Mouse (Mus musculus): ENCODE data around the gene Plpp3. TPM values are rescaled to one million over a fixed set of nuclear protein-coding genes. Genes with fewer than 3 reads are reported as not detected.

Plpp3 gene
- polyA plus RNA-seq, 1 experiment = 7.0 TPM

DNA sequence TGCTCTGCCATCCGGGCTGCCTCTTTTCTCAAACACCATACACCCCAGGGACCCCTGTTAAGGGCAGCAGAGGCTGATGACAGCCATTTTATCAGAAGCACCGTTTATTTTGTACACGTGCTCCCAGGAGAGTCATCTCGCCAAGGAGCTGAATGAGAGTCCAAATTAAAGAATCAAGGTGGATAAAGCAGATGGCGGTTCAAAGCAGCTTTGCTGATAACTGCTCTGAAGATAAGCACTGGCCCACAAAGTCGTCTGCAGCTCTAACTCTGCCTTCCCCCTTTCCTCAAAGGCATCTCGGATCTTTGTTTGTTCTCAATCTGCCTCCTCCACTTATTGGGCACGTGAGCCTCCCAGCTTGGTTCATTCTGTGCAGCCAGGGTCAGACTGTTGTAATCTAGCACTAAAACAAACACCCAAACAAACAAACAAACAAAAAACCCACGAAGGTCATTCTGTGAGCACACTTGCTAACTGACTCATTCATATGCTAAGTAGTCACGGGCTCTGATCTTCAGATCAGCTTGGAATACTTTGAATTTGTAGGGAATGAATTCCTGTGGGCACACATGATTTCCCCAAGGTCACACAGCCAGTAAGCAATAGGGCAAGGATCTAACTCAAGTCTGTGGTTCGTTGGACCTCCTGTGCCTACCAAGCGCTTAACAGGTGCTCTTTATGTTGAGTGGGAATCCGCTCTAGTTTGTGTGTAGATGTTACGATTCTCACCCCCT is 119.1 kb downstream of the Plpp3 start:
- Histone ChIP-seq H3ac (ENCODE audit: control insufficient read depth, insufficient read length, low read depth) (no peak overlapping the region), H3K27me3 (ENCODE audit: control insufficient read depth, insufficient read depth, insufficient read length) (no peaks in the 10 kb centered on the region), H3K4me3 (ENCODE audit: insufficient read depth, poor library complexity, severe bottlenecking) (no peak overlapping the region), H3K79me3 (ENCODE audit: low read depth) (no peaks in the 10 kb centered on the region), H3K79me2 (ENCODE audit: control insufficient read depth, insufficient read depth) (no peaks in the 10 kb centered on the region), H3K36me3 (ENCODE audit: control insufficient read depth, insufficient read depth) (no peaks in the 10 kb centered on the region)
- TF ChIP-seq USF1 (IDR thresholded peaks at IDR 0.05; ENCODE audit: low read depth) (no peak), MYOG (IDR thresholded peaks at IDR 0.05; ENCODE audit: control insufficient read depth, extremely low read depth, insufficient read length) (no peak), CEBPB (IDR thresholded peaks at IDR 0.05; ENCODE audit: low read depth) (no peak), CTCF (IDR thresholded peaks at IDR 0.05; ENCODE audit: control insufficient read depth, insufficient read depth, insufficient read length) (no peak), MYOD1 (IDR thresholded peaks at IDR 0.05; ENCODE audit: control insufficient read depth, insufficient read length, low read depth) (no peak), MAX (IDR thresholded peaks at IDR 0.05) (no peak), FOSL1 (IDR thresholded peaks at IDR 0.05; ENCODE audit: insufficient read depth, low read length, poor library complexity, severe bottlenecking) (no peak)

GRCm38 (mm10) chr4:105278161-105278560 is 121.0 kb downstream of the Plpp3 start:
- TF ChIP-seq MAX (IDR thresholded peaks at IDR 0.05) = no peak
- no peak for TF ChIP-seq MYOG (IDR thresholded peaks at IDR 0.05; ENCODE audit: control insufficient read depth, extremely low read depth, insufficient read length)
- TF ChIP-seq CTCF (IDR thresholded peaks at IDR 0.05; ENCODE audit: control insufficient read depth, insufficient read depth, insufficient read length) = no peak
- no peak for TF ChIP-seq CEBPB (IDR thresholded peaks at IDR 0.05; ENCODE audit: low read depth)
- no peak for TF ChIP-seq FOSL1 (IDR thresholded peaks at IDR 0.05; ENCODE audit: insufficient read depth, low read length, poor library complexity, severe bottlenecking)
- TF ChIP-seq USF1 (IDR thresholded peaks at IDR 0.05; ENCODE audit: low read depth) = no peak
- TF ChIP-seq MYOD1 (IDR thresholded peaks at IDR 0.05; ENCODE audit: control insufficient read depth, insufficient read length, low read depth) = no peak
- Histone ChIP-seq H3K79me2 (ENCODE audit: control insufficient read depth, insufficient read depth) (no peaks in the 10 kb centered on the region), H3K27me3 (ENCODE audit: control insufficient read depth, insufficient read depth, insufficient read length) (no peaks in the 10 kb centered on the region), H3K4me3 (ENCODE audit: insufficient read depth, poor library complexity, severe bottlenecking) (no peak overlapping the region), H3ac (ENCODE audit: control insufficient read depth, insufficient read length, low read depth) (no peak overlapping the region), H3K36me3 (ENCODE audit: control insufficient read depth, insufficient read depth) (no peaks in the 10 kb centered on the region), H3K79me3 (ENCODE audit: low read depth) (no peaks in the 10 kb centered on the region)

- TF ChIP-seq CTCF (IDR thresholded peaks at IDR 0.05; ENCODE audit: control insufficient read depth, insufficient read depth, insufficient read length) (no peak), MYOD1 (IDR thresholded peaks at IDR 0.05; ENCODE audit: control insufficient read depth, insufficient read length, low read depth) (no peak), FOSL1 (IDR thresholded peaks at IDR 0.05; ENCODE audit: insufficient read depth, low read length, poor library complexity, severe bottlenecking) (no peak), USF1 (IDR thresholded peaks at IDR 0.05; ENCODE audit: low read depth) (no peak), MAX (IDR thresholded peaks at IDR 0.05) (no peak), CEBPB (IDR thresholded peaks at IDR 0.05; ENCODE audit: low read depth) (no peak)
- H3K36me3 ChIP-seq (ENCODE audit: control insufficient read depth, insufficient read depth) = no peaks in the 10 kb centered on the region
- no peak overlapping the region for H3ac ChIP-seq (ENCODE audit: control insufficient read depth, insufficient read length, low read depth)
- no peak overlapping the region for H3K4me3 ChIP-seq (ENCODE audit: insufficient read depth, poor library complexity, severe bottlenecking)
- H3K79me2 ChIP-seq (ENCODE audit: control insufficient read depth, insufficient read depth) = no peaks in the 10 kb centered on the region
- H3K27me3 ChIP-seq (ENCODE audit: control insufficient read depth, insufficient read depth, insufficient read length) = no peaks in the 10 kb centered on the region
- H3K79me3 ChIP-seq (ENCODE audit: low read depth) = no peaks in the 10 kb centered on the region
Measured at GRCm38 (mm10) chr4:105278571-105279410, 121.6 kb downstream of the Plpp3 start.

DNA sequence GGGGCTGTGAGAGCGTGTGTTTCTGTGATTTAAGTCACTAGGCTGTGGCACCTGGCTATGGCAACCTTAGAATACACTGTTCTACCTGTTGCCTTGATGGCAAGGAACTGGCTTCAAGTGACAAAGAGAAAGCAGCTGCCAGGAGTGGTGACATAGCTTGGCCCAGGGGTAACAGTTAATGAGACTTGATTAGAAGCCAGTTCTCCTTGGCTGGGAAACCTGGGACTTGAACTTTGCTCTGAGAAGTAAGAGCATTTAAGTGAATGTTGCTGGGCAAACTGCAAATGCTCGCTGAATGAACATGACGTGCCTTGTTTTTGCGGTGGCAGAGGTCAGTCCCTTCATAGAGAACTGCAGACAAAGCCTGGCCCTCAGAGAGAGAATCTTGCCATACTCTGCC is 122.7 kb downstream of the Plpp3 start:
- Histone ChIP-seq H3K27me3 (ENCODE audit: control insufficient read depth, insufficient read depth, insufficient read length) (no peaks in the 10 kb centered on the region), H3K4me3 (ENCODE audit: insufficient read depth, poor library complexity, severe bottlenecking) (no peak overlapping the region), H3K79me3 (ENCODE audit: low read depth) (no peaks in the 10 kb centered on the region), H3K36me3 (ENCODE audit: control insufficient read depth, insufficient read depth) (no peaks in the 10 kb centered on the region), H3ac (ENCODE audit: control insufficient read depth, insufficient read length, low read depth) (no peak overlapping the region), H3K79me2 (ENCODE audit: control insufficient read depth, insufficient read depth) (no peaks in the 10 kb centered on the region)
- TF ChIP-seq MYOG (IDR thresholded peaks at IDR 0.05; ENCODE audit: control insufficient read depth, extremely low read depth, insufficient read length) = no peak
- TF ChIP-seq MYOD1 (IDR thresholded peaks at IDR 0.05; ENCODE audit: control insufficient read depth, insufficient read length, low read depth) = no peak
- TF ChIP-seq CTCF (IDR thresholded peaks at IDR 0.05; ENCODE audit: control insufficient read depth, insufficient read depth, insufficient read length) = no peak
- no peak for TF ChIP-seq CEBPB (IDR thresholded peaks at IDR 0.05; ENCODE audit: low read depth)
- no peak for TF ChIP-seq FOSL1 (IDR thresholded peaks at IDR 0.05; ENCODE audit: insufficient read depth, low read length, poor library complexity, severe bottlenecking)
- no peak for TF ChIP-seq USF1 (IDR thresholded peaks at IDR 0.05; ENCODE audit: low read depth)
- TF ChIP-seq MAX (IDR thresholded peaks at IDR 0.05) = no peak

GRCm38 (mm10) chr4:105281751-105282231 is 124.6 kb downstream of the Plpp3 start:
- Histone ChIP-seq H3K79me2 (ENCODE audit: control insufficient read depth, insufficient read depth) (no peaks in the 10 kb centered on the region), H3K27me3 (ENCODE audit: control insufficient read depth, insufficient read depth, insufficient read length) (no peaks in the 10 kb centered on the region), H3K36me3 (ENCODE audit: control insufficient read depth, insufficient read depth) (no peaks in the 10 kb centered on the region), H3K79me3 (ENCODE audit: low read depth) (no peaks in the 10 kb centered on the region), H3ac (ENCODE audit: control insufficient read depth, insufficient read length, low read depth) (no peak overlapping the region), H3K4me3 (ENCODE audit: insufficient read depth, poor library complexity, severe bottlenecking) (no peak overlapping the region)
- no peak for TF ChIP-seq MYOG (IDR thresholded peaks at IDR 0.05; ENCODE audit: control insufficient read depth, extremely low read depth, insufficient read length)
- no peak for TF ChIP-seq USF1 (IDR thresholded peaks at IDR 0.05; ENCODE audit: low read depth)
- no peak for TF ChIP-seq FOSL1 (IDR thresholded peaks at IDR 0.05; ENCODE audit: insufficient read depth, low read length, poor library complexity, severe bottlenecking)
- no peak for TF ChIP-seq CTCF (IDR thresholded peaks at IDR 0.05; ENCODE audit: control insufficient read depth, insufficient read depth, insufficient read length)
- TF ChIP-seq CEBPB (IDR thresholded peaks at IDR 0.05; ENCODE audit: low read depth) = no peak
- TF ChIP-seq MYOD1 (IDR thresholded peaks at IDR 0.05; ENCODE audit: control insufficient read depth, insufficient read length, low read depth) = no peak
- no peak for TF ChIP-seq MAX (IDR thresholded peaks at IDR 0.05)

Other genes with a start within 250 kb of the Plpp3 start
- 0.05 TPM for gene Fyb2, start 243.9 kb upstream of the Plpp3 start, polyA plus RNA-seq (2012; fragmentation: generic; extraction: Trizol)
- 0.20 TPM for gene Prkaa2, start 47.5 kb upstream of the Plpp3 start, polyA plus RNA-seq (2012; fragmentation: generic; extraction: Trizol)

Measured in C2C12 (cell line).